Mouse (Mus musculus): ENCODE results near the gene Bckdhb.

GRCm38 (mm10) chr9:84110616-84111015, 185.7 kb downstream of the Bckdhb start:
- no peak for TF ChIP-seq CTCF (IDR thresholded peaks at IDR 0.05; ENCODE audit: extremely low read depth, insufficient read depth, insufficient read length, insufficient replicate concordance)
- no peak for TF ChIP-seq POLR2A (IDR thresholded peaks at IDR 0.05; ENCODE audit: low read depth, low read length)

Data from spleen, adult 2 months (tissue).